Mouse (Mus musculus) spleen, adult 2 months (tissue): ENCODE measurements around the gene Taar7f.

Experiments
- CTCF ChIP-seq: fragments of 200-500 bp; IDR thresholded peaks from 2 replicates; pipeline ENCODE4 v1.5.1; 2011; ENCODE audit warnings: mild to moderate bottlenecking, inconsistent platforms; ENCODE audit not compliant: insufficient read depth, insufficient read length, insufficient replicate concordance; ENCODE audit errors: extremely low read depth
- POLR2A ChIP-seq: fragments of 200-500 bp; IDR thresholded peaks from 2 replicates; pipeline ENCODE4 v1.6.1; 2011; ENCODE audit warnings: low read depth, low read length, inconsistent platforms

GRCm38 (mm10) chr10:23999639-24000038 lies 49.7 kb upstream of the Taar7f start, which contains the start of gene Taar7b:
- no peak for TF ChIP-seq CTCF
- TF ChIP-seq POLR2A = no peak
